Mouse (Mus musculus): ENCODE measurements around the gene Rab20.

Gene Rab20

GRCm38 (mm10) chr8:11487229-11487628 lies 8.7 kb upstream of the Rab20 start:
- Histone ChIP-seq H3K9me3 (ENCODE audit: low read length) (no peaks in the 10 kb centered on the region), H3K27me3 (ENCODE audit: insufficient read depth, low read length) (peaks cover 8% of the 10 kb centered on the region), H3K4me1 (replicated peaks; ENCODE audit: low read depth, low read length) (peaks cover 13% of the 10 kb centered on the region), H3K36me3 (ENCODE audit: insufficient read depth, low read length) (no peaks in the 10 kb centered on the region), H3K4me3 (replicated peaks; ENCODE audit: low read length) (no peak overlapping the region)
- TF ChIP-seq POU5F1 (IDR thresholded peaks at IDR 0.05; ENCODE audit: borderline replicate concordance, low read length) (no peak), CTCF (conservative IDR thresholded peaks at IDR 0.05; ENCODE audit: low read length) (no peak), NANOG (IDR thresholded peaks at IDR 0.05; ENCODE audit: borderline replicate concordance, low read length) (no peak)

DNA sequence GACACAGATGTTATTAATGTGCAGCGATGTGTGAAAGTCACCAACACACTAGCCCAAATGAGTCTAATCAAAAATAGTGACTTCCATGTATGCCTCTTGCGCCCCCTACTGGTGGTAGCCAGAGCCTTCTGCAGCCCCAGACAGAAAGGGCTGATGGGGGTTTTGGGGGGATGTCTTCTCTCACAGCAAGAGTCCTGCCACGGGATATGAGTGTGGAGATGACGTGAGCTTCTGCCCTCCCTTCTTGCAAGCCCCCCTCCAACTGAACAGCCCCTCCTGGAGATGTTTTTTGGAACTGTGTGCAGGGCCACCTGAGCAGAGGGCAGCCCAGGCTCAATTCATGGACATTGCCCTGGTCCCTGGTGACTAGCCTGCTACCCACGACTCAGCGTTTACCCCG lies 7.6 kb upstream of the Rab20 start:
- peaks cover 15% of the 10 kb centered on the region for H3K27me3 ChIP-seq (ENCODE audit: insufficient read depth, low read length)
- H3K4me1 ChIP-seq (replicated peaks; ENCODE audit: low read depth, low read length): peaks cover 22% of the 10 kb centered on the region
- no peaks in the 10 kb centered on the region for H3K9me3 ChIP-seq (ENCODE audit: low read length)
- no peak for TF ChIP-seq POU5F1 (IDR thresholded peaks at IDR 0.05; ENCODE audit: borderline replicate concordance, low read length)
- peak; percentile 96 for TF ChIP-seq CTCF (conservative IDR thresholded peaks at IDR 0.05; ENCODE audit: low read length)
- TF ChIP-seq NANOG (IDR thresholded peaks at IDR 0.05; ENCODE audit: borderline replicate concordance, low read length): no peak
- H3K36me3 ChIP-seq (ENCODE audit: insufficient read depth, low read length): no peaks in the 10 kb centered on the region
- no peak overlapping the region for H3K4me3 ChIP-seq (replicated peaks; ENCODE audit: low read length)

DNA sequence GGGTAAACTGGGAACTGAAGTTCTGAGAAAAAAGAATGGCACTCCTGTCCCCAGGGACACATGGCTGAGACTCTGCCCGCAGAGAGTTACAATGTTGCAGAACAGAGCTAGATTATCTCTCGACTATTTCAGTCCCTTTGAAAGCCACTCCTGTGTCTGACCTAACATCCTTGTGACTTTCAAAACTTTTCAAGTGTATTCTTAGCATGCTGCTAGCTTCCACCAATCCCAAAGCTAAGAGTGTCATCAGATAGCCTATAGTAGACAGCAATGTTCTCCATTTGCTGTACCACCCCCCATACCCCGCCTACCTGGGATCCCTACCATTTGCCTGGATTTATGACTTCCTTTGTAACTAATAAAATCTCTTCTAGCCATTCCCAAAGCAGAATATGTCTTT lies 4.0 kb upstream of the Rab20 start:
- Histone ChIP-seq H3K36me3 (ENCODE audit: insufficient read depth, low read length) (no peaks in the 10 kb centered on the region), H3K4me3 (replicated peaks; ENCODE audit: low read length) (no peak overlapping the region), H3K9me3 (ENCODE audit: low read length) (no peaks in the 10 kb centered on the region), H3K4me1 (replicated peaks; ENCODE audit: low read depth, low read length) (peaks cover 50% of the 10 kb centered on the region), H3K27me3 (ENCODE audit: insufficient read depth, low read length) (peaks cover 44% of the 10 kb centered on the region)
- TF ChIP-seq NANOG (IDR thresholded peaks at IDR 0.05; ENCODE audit: borderline replicate concordance, low read length) (no peak), POU5F1 (IDR thresholded peaks at IDR 0.05; ENCODE audit: borderline replicate concordance, low read length) (no peak), CTCF (conservative IDR thresholded peaks at IDR 0.05; ENCODE audit: low read length) (no peak)

DNA sequence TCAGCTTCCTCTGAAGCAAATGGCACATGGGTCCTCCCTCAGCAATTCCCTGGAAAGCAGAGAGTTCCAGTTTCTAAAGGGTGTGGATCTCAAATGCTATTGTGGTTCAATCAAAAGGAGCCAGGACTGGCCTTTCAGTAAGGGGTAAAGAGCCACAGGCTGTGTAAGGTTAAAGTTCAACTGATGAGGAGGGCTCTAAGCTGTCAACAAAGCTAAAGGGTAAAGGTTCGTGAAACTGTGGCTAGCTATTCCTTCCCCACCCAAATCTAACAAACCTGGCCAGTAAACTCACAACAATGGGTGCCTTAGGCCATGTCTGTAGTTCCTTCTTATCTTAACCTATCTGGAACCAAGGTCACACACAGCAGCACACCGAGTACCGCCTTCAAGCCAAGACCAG lies 3.4 kb upstream of the Rab20 start:
- Histone ChIP-seq H3K27me3 (ENCODE audit: insufficient read depth, low read length) (peaks cover 51% of the 10 kb centered on the region), H3K9me3 (ENCODE audit: low read length) (no peaks in the 10 kb centered on the region), H3K36me3 (ENCODE audit: insufficient read depth, low read length) (no peaks in the 10 kb centered on the region), H3K4me3 (replicated peaks; ENCODE audit: low read length) (no peak overlapping the region), H3K4me1 (replicated peaks; ENCODE audit: low read depth, low read length) (peaks cover 52% of the 10 kb centered on the region)
- TF ChIP-seq NANOG (IDR thresholded peaks at IDR 0.05; ENCODE audit: borderline replicate concordance, low read length) (no peak), CTCF (conservative IDR thresholded peaks at IDR 0.05; ENCODE audit: low read length) (no peak), POU5F1 (IDR thresholded peaks at IDR 0.05; ENCODE audit: borderline replicate concordance, low read length) (no peak)

- H3K36me3 ChIP-seq (ENCODE audit: insufficient read depth, low read length): no peaks in the 10 kb centered on the region
- no peak for TF ChIP-seq CTCF (conservative IDR thresholded peaks at IDR 0.05; ENCODE audit: low read length)
- no peak for TF ChIP-seq NANOG (IDR thresholded peaks at IDR 0.05; ENCODE audit: borderline replicate concordance, low read length)
- no peak for TF ChIP-seq POU5F1 (IDR thresholded peaks at IDR 0.05; ENCODE audit: borderline replicate concordance, low read length)
- peaks cover 73% of the 10 kb centered on the region for H3K27me3 ChIP-seq (ENCODE audit: insufficient read depth, low read length)
- peaks cover 71% of the 10 kb centered on the region for H3K4me1 ChIP-seq (replicated peaks; ENCODE audit: low read depth, low read length)
- peak overlapping the region; percentile 67; the same call in 1 of the 2 replicates for H3K4me3 ChIP-seq (replicated peaks; ENCODE audit: low read length)
- no peaks in the 10 kb centered on the region for H3K9me3 ChIP-seq (ENCODE audit: low read length)
Observed at GRCm38 (mm10) chr8:11479591-11479990, 1.1 kb upstream of the Rab20 start.

- TF ChIP-seq CTCF (conservative IDR thresholded peaks at IDR 0.05; ENCODE audit: low read length) (no peak), NANOG (IDR thresholded peaks at IDR 0.05; ENCODE audit: borderline replicate concordance, low read length) (no peak), POU5F1 (IDR thresholded peaks at IDR 0.05; ENCODE audit: borderline replicate concordance, low read length) (no peak)
- Histone ChIP-seq H3K36me3 (ENCODE audit: insufficient read depth, low read length) (no peaks in the 10 kb centered on the region), H3K4me3 (replicated peaks; ENCODE audit: low read length) (peak overlapping the region; percentile 67), H3K4me1 (replicated peaks; ENCODE audit: low read depth, low read length) (peaks cover 71% of the 10 kb centered on the region), H3K27me3 (ENCODE audit: insufficient read depth, low read length) (peaks cover 79% of the 10 kb centered on the region), H3K9me3 (ENCODE audit: low read length) (no peaks in the 10 kb centered on the region)
Observed at GRCm38 (mm10) chr8:11478807-11479527, 457 bp upstream of the Rab20 start.

DNA sequence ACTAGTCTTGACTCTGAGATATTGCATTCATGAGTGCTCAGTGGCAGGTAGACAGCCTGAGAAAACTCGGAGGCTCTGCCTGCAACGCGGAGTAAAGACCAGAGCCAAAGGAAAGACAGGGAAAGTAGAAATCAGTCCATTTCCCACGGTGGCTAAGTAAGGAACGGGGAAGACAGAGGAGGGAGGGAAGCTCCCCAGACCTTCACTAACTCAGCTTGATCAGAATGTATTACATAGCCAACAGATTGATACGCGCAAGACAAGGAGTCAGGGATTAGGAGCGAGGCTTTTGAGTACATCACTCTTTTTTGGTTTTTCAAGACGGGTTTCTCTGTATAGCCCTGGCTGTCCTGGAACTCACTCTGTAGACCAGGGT lies 1.3 kb downstream of the Rab20 start:
- H3K4me1 ChIP-seq (replicated peaks; ENCODE audit: low read depth, low read length): peaks cover 64% of the 10 kb centered on the region
- no peaks in the 10 kb centered on the region for H3K36me3 ChIP-seq (ENCODE audit: insufficient read depth, low read length)
- TF ChIP-seq NANOG (IDR thresholded peaks at IDR 0.05; ENCODE audit: borderline replicate concordance, low read length) (no peak), CTCF (conservative IDR thresholded peaks at IDR 0.05; ENCODE audit: low read length) (no peak), POU5F1 (IDR thresholded peaks at IDR 0.05; ENCODE audit: borderline replicate concordance, low read length) (no peak)
- H3K9me3 ChIP-seq (ENCODE audit: low read length): no peaks in the 10 kb centered on the region
- H3K27me3 ChIP-seq (ENCODE audit: insufficient read depth, low read length): peaks cover 89% of the 10 kb centered on the region
- H3K4me3 ChIP-seq (replicated peaks; ENCODE audit: low read length): peak overlapping the region; percentile 20; the same call in 1 of the 2 replicates

DNA sequence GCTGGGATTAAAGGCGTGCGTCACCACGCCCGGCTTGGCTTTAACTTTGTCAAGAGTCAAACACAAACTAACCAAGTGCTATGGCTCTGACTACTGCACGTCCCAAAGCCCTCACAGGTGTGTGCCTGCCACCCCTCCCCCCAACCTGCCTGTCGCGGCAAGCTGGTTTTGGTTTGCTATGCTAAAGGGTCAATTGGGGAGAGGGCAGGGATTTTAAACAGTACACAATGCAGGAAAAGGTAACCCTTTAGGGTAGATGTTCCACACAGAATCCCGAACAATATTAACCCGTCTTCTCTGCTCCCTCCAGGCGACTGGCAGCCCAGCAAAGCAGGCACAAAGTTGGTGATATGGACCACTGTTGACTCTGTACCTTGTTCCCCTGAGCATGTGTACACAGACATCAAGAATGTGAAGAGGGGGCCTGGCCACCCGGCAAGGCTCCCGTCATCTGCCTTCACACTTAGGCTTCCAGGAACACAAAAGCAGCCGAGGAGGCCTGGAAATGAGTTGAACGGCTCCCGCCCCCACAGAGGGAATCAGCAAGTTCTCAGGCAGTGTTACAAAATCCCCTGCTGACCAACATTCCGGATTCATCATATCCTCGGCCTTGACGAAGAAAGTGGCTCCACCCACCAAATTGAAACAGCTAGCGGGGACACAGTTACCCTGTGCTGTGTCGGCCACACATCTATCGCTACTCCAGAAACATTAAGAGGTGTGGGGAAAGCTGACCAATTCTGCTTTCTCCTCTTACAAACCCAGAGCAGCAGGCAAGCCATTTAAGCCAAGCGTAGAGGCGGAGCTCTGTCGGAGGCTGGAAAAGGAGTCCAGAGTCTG lies 2.0 kb downstream of the Rab20 start:
- TF ChIP-seq CTCF (conservative IDR thresholded peaks at IDR 0.05; ENCODE audit: low read length): no peak
- 0 out of 2 replicates have a peak, but pooled peaks have one; percentile 19 for TF ChIP-seq NANOG (IDR thresholded peaks at IDR 0.05; ENCODE audit: borderline replicate concordance, low read length)
- no peak for TF ChIP-seq POU5F1 (IDR thresholded peaks at IDR 0.05; ENCODE audit: borderline replicate concordance, low read length)
- peaks cover 58% of the 10 kb centered on the region for H3K4me1 ChIP-seq (replicated peaks; ENCODE audit: low read depth, low read length)
- H3K27me3 ChIP-seq (ENCODE audit: insufficient read depth, low read length): peaks cover 89% of the 10 kb centered on the region
- peak overlapping the region; percentile 20; the same call in 1 of the 2 replicates for H3K4me3 ChIP-seq (replicated peaks; ENCODE audit: low read length)
- H3K36me3 ChIP-seq (ENCODE audit: insufficient read depth, low read length): no peaks in the 10 kb centered on the region
- no peaks in the 10 kb centered on the region for H3K9me3 ChIP-seq (ENCODE audit: low read length)
